Mouse (Mus musculus) lung, postnatal 0 days (tissue): ENCODE data around the gene Fthl17d. TPM values are rescaled to one million over a fixed set of nuclear protein-coding genes. Genes with fewer than 3 reads are reported as not detected.
A peak's percentile ranks its signal among the peaks of the same experiment; 100 is the strongest.
"Not testable (repeated sequence)": the region's sequence is repeated elsewhere in the genome, so short reads cannot be mapped to it uniquely, and the experiment has no call there.

Source experiments
- ATAC-seq: fragments of 200-750 bp; cut with Nextera tagmentation; 2 replicates; pipeline ENCODE4 v1.8.0; 2017; ENCODE audit warnings: moderate library complexity
- DNase-seq: peaks from one replicate; pipeline ENCODE4 v3.0.0-alpha.2; 2016; ENCODE audit warnings: low spot score
- H3K27ac ChIP-seq: fragments of 300-500 bp; sonication (generic); 2 replicates; pipeline ENCODE4 v1.5.1; 2014; ENCODE audit warnings: antibody characterized with exemption, mild to moderate bottlenecking, low read length, mixed read lengths
- H3K27me3 ChIP-seq: fragments of 300-500 bp; sonication (generic); replicated peaks from 2 replicates; pipeline ENCODE4 v1.6.1; 2014; ENCODE audit warnings: low read length, mixed read lengths; ENCODE audit not compliant: insufficient read depth
- H3K36me3 ChIP-seq: fragments of 300-500 bp; sonication (generic); 2 replicates; pipeline ENCODE4 v1.6.1; 2014; ENCODE audit warnings: low read length, mixed read lengths; ENCODE audit not compliant: insufficient read depth
- H3K4me1 ChIP-seq: fragments of 300-500 bp; sonication (generic); 2 replicates; pipeline ENCODE4 v1.6.1; 2014; ENCODE audit warnings: antibody characterized with exemption, low read depth, low read length, mixed read lengths; ENCODE audit not compliant: insufficient read depth
- H3K4me2 ChIP-seq: fragments of 300-500 bp; sonication (generic); replicated peaks from 2 replicates; pipeline ENCODE4 v1.6.1; 2014; ENCODE audit warnings: low read depth, mild to moderate bottlenecking, low read length, moderate library complexity, mixed read lengths
- H3K4me3 ChIP-seq: fragments of 300-500 bp; sonication (generic); 2 replicates; pipeline ENCODE4 v1.5.1; 2014; ENCODE audit warnings: low read depth, low read length
- H3K9ac ChIP-seq: fragments of 300-500 bp; sonication (generic); replicated peaks from 2 replicates; pipeline ENCODE4 v1.6.1; 2014; ENCODE audit warnings: low read depth, mild to moderate bottlenecking
- H3K9me3 ChIP-seq: fragments of 300-500 bp; sonication (generic); 2 replicates; pipeline ENCODE4 v1.6.1; 2016; ENCODE audit warnings: low read length, mixed read lengths
- CTCF ChIP-seq: IDR thresholded peaks from 2 replicates; pipeline ENCODE4 v1.5.1; 2016; ENCODE audit warnings: antibody characterized with exemption, mild to moderate bottlenecking
- EP300 ChIP-seq: IDR thresholded peaks from 2 replicates; pipeline ENCODE4 v1.6.1; 2016; ENCODE audit warnings: antibody characterized with exemption, mild to moderate bottlenecking, control low read depth
- WGBS: fragments of 180-500 bp; shearing (Covaris S2); extraction: QIAGEN DNeasy Blood & Tissue Kit; methylation state at CpG from one replicate; pipeline ENCODE4 v1.1.7; 2014; 5-methylcytosine and 5-hydroxymethylcytosine counted together
- polyA plus RNA-seq: library from polyadenylated mRNA; unstranded; fragments of >200 nt; fragmentation: Nextera tagmentation; extraction: Ambion mirVana; gene quantifications from 2 replicates; pipeline ENCODE4 v1.2.1, GENCODE M21; 2015

The Fthl17d gene
- polyA plus RNA-seq, 1 experiment from 2014 or later, result not detected

GRCm38 (mm10) chrX:8948130-8948805, 38.3 kb downstream of the Fthl17d start:
- H3K4me1 ChIP-seq, H3K4me3 ChIP-seq, H3K27ac ChIP-seq, H3K36me3 ChIP-seq, H3K4me2 ChIP-seq, H3K9me3 ChIP-seq, ATAC-seq, H3K9ac ChIP-seq, H3K27me3 ChIP-seq: not testable (repeated sequence)
- WGBS, result 15% methylated on average over 6 of the region's 7 CpGs
- peak; percentile 55 for DNase-seq
- TF ChIP-seq CTCF, result peak; percentile 84

GRCm38 (mm10) chrX:8944041-8944440, 42.5 kb downstream of the Fthl17d start:
- Histone ChIP-seq H3K27me3 (no peaks in the 10 kb centered on the region), H3K9me3 (no peaks in the 10 kb centered on the region), H3K27ac (no peak overlapping the region), H3K4me3 (no peak overlapping the region), H3K4me2 (no peak overlapping the region), H3K4me1 (no peaks in the 10 kb centered on the region), H3K9ac (no peak overlapping the region), H3K36me3 (no peaks in the 10 kb centered on the region)
- DNase-seq (peak; percentile 9), ATAC-seq (no peak)
- TF ChIP-seq EP300 (no peak), CTCF (no peak)
- WGBS, result 60% methylated on average over 8 of the region's 8 CpGs

Other genes starting within 250 kb of the Fthl17d start
- not detected in 2 replicates for gene Ssx9, start 238.3 kb downstream of the Fthl17d start, polyA plus RNA-seq
- not detected in 2 replicates for gene Ssxb5, start 183.1 kb downstream of the Fthl17d start, polyA plus RNA-seq
- gene Gm6592, start 142.8 kb downstream of the Fthl17d start, polyA plus RNA-seq, result not detected in 2 replicates
- not detected in 2 replicates for gene Gm5751, start 112.5 kb downstream of the Fthl17d start, polyA plus RNA-seq
- 2.2 and 2.7 TPM in 2 replicates for gene B630019K06Rik, start 94.4 kb downstream of the Fthl17d start, polyA plus RNA-seq
- gene Fthl17b, start 23.8 kb downstream of the Fthl17d start, polyA plus RNA-seq, result not detected in 2 replicates
- not detected in 2 replicates for gene Fthl17c, start 10.2 kb downstream of the Fthl17d start, polyA plus RNA-seq
- not detected in 2 replicates for gene Fthl17e, start 46.7 kb upstream of the Fthl17d start, polyA plus RNA-seq
- not detected in 2 replicates for gene Fthl17f, start 76.3 kb upstream of the Fthl17d start, polyA plus RNA-seq
- gene 4930402K13Rik, start 117.8 kb upstream of the Fthl17d start, polyA plus RNA-seq, result not detected in 2 replicates
- gene Lancl3, start 213.1 kb upstream of the Fthl17d start, polyA plus RNA-seq, result 0.54 and 1.00 TPM in 2 replicates